Mouse (Mus musculus) c-Kit-positive CD71-positive TER-119-positive erythroid progenitor cells, embryonic 14.5 days (primary cell): ENCODE data around the gene Zc3hav1l.

Experiments
- DNase-seq: peaks from one replicate; pipeline ENCODE4 v3.0.0-alpha.2; 2013; ENCODE audit warnings: low spot score

Zc3hav1l gene

GRCm38 (mm10) chr6:38298761-38299401, at the start of gene Zc3hav1l:
Zc3hav1l (minus strand) TSS chr6:38299259.
- DNase-seq = peak; percentile 44

- DNase-seq = no peak
These were observed 48.8 kb upstream of the Zc3hav1l start for GRCm38 (mm10) chr6:38347875-38348274.

GRCm38 (mm10) chr6:38345796-38346195, 46.7 kb upstream of the Zc3hav1l start:
- DNase-seq = peak; percentile 90

GRCm38 (mm10) chr6:38344006-38344670, 45.1 kb upstream of the Zc3hav1l start:
- no peak for DNase-seq

GRCm38 (mm10) chr6:38343581-38343980, 44.5 kb upstream of the Zc3hav1l start:
- DNase-seq = no peak

GRCm38 (mm10) chr6:38342666-38342992, 43.6 kb upstream of the Zc3hav1l start:
- no peak for DNase-seq

- peak; percentile 89 for DNase-seq
These were observed 42.9 kb upstream of the Zc3hav1l start for GRCm38 (mm10) chr6:38341751-38342665.

- DNase-seq = no peak
These were observed 40.0 kb upstream of the Zc3hav1l start for GRCm38 (mm10) chr6:38339078-38339477.

GRCm38 (mm10) chr6:38337951-38338350, 38.9 kb upstream of the Zc3hav1l start:
- DNase-seq = no peak

- DNase-seq = no peak
These were observed 38.2 kb upstream of the Zc3hav1l start for GRCm38 (mm10) chr6:38337166-38337705.

- DNase-seq = no peak
These were observed 36.2 kb upstream of the Zc3hav1l start for GRCm38 (mm10) chr6:38335264-38335663.

- no peak for DNase-seq
These were observed 27.5 kb upstream of the Zc3hav1l start for GRCm38 (mm10) chr6:38326596-38326995.

GRCm38 (mm10) chr6:38320621-38321020, 21.6 kb upstream of the Zc3hav1l start:
- DNase-seq = no peak

GRCm38 (mm10) chr6:38316050-38316449, 17.0 kb upstream of the Zc3hav1l start:
- DNase-seq = peak; percentile 93

GRCm38 (mm10) chr6:38309741-38310140, 10.7 kb upstream of the Zc3hav1l start:
- no peak for DNase-seq

- peak; percentile 20 for DNase-seq
These were observed 5.9 kb upstream of the Zc3hav1l start for GRCm38 (mm10) chr6:38304981-38305380.

- peak; percentile 16 for DNase-seq
These were observed 818 bp downstream of the Zc3hav1l start for GRCm38 (mm10) chr6:38298246-38298635.

GRCm38 (mm10) chr6:38297580-38298245, 1.3 kb downstream of the Zc3hav1l start:
- DNase-seq = no peak

GRCm38 (mm10) chr6:38293708-38294107, 5.4 kb downstream of the Zc3hav1l start:
- DNase-seq = no peak

GRCm38 (mm10) chr6:38292871-38293646, 6.0 kb downstream of the Zc3hav1l start:
- DNase-seq = no peak

GRCm38 (mm10) chr6:38284422-38284821, 14.6 kb downstream of the Zc3hav1l start:
- DNase-seq = no peak
